Mouse (Mus musculus) layer of hippocampus, postnatal 10 days (tissue): Measurements from ENCODE around the gene Gm21103. TPM values are rescaled to one million over a fixed set of nuclear protein-coding genes. Genes with fewer than 3 reads are reported as not detected.
"Not testable (repeated sequence)": the region's sequence is repeated elsewhere in the genome, so short reads cannot be mapped to it uniquely, and the experiment has no call there.

Experiments
- DNase-seq, 2 experiments: peaks; one replicate each; pipeline ENCODE4 v3.0.0; 2021; ENCODE audit warnings: low spot score in 2 of 2
- long read RNA-seq: library from polyadenylated mRNA; stranded (forward); transcript quantifications from one replicate; pipeline ENCODE4 v2.0.0, GENCODE M21; 2023
- total RNA-seq, 2 experiments: library from RNA; stranded (reverse); gene quantifications; 2 replicates each; pipeline ENCODE4 v1.2.3; 2021

The Gm21103 gene
- total RNA-seq, result not detected
- long read RNA-seq, result 0 reads

GRCm38 (mm10) chr14:6304743-6305142, at the start of gene Gm21103:
Gene Gm21103, minus strand, starts transcription at chr14:6304843.
- DNase-seq, result not testable (repeated sequence)

- not testable (repeated sequence) for DNase-seq
Observed at GRCm38 (mm10) chr14:6343578-6343977, 38.9 kb upstream of the Gm21103 start, which contains the start of gene Gm3618. Gene Gm3618, minus strand, starts transcription at chr14:6343678.

- DNase-seq, result peak; percentile 53 to 61
Observed at GRCm38 (mm10) chr14:6286931-6287715, 17.5 kb downstream of the Gm21103 start, which contains the start of gene Gm3411. Gene Gm3411, minus strand, starts transcription at chr14:6287250.

Other genes starting within 250 kb of the Gm21103 start
- not detected for gene Gm6337, start 246.6 kb downstream of the Gm21103 start, total RNA-seq
- gene Gm8206, start 210.9 kb downstream of the Gm21103 start, total RNA-seq, result under 1 TPM in 1 of 2 experiments, not detected in 1; 0.74 TPM
- gene Gm3468, start 196.2 kb downstream of the Gm21103 start, total RNA-seq, result 1 to 10 TPM; 1.8 to 2.3 TPM
- not detected for gene Gm3476, start 179.0 kb downstream of the Gm21103 start, total RNA-seq
- 1 to 10 TPM; 1.5 to 2.8 TPM for gene Gm21560, start 85.6 kb downstream of the Gm21103 start, total RNA-seq
- 1 to 10 TPM; 3.5 to 4.0 TPM for gene Gm3411, start 17.6 kb downstream of the Gm21103 start, total RNA-seq
- gene Gm3618, start 38.8 kb upstream of the Gm21103 start, total RNA-seq, result not detected
- gene Gm16440, start 85.5 kb upstream of the Gm21103 start, total RNA-seq, result not detected
- 1 to 10 TPM in 1 of 2 experiments, not detected in 1; 6.8 TPM for gene Gm3591, start 107.6 kb upstream of the Gm21103 start, total RNA-seq
- not detected for gene Gm3594, start 139.8 kb upstream of the Gm21103 start, total RNA-seq
- not detected for gene Gm8356, start 232.4 kb upstream of the Gm21103 start, total RNA-seq